Comparison of ENCODE assay signal across 23 mouse cellular contexts in genomic region chr3:140239276-140239675, GRCm38 (mm10).
DNase-seq lines count a peak whose midpoint lies in the region; ATAC-seq and TF ChIP-seq lines count a peak whose summit lies in the region.
"Had no signal": no experiment of that assay in that cellular context is flagged by ENCODE, and none has a peak within 500 bp of the region (broad histone marks: within the 10 kb centered on the region; RNA-seq: fewer than 3 reads in every experiment).

No protein-coding gene starts in this region.

- WGBS in midbrain, postnatal 0 days, result 71% methylated on average over 1 of the region's 1 CpGs
- WGBS in midbrain, embryonic 11.5 days, result 90% methylated on average over 1 of the region's 1 CpGs
- 9% methylated on average over 1 of the region's 1 CpGs for WGBS in cerebellum, adult 2 months

- DNase-seq in midbrain, postnatal 0 days (ENCODE audit: low spot score), result peak; percentile 57
- DNase-seq in midbrain, embryonic 11.5 days (ENCODE audit: low spot score, missing footprints), result no peak
- peak; percentile 53 to 89 for DNase-seq in cerebellum, adult 2 months
- peak; percentile 58 to 83 for DNase-seq in cerebellum, postnatal 14 days
- no peak for DNase-seq in ovary, postnatal 36 days (ENCODE audit: low spot score)
- no peak for DNase-seq in heart, adult 8-10 months (ENCODE audit: low spot score)
- no peak for DNase-seq in layer of hippocampus, postnatal 14 days (ENCODE audit: low spot score in 2 of 2)
- DNase-seq: adrenal gland, postnatal 36 days; gastrocnemius, adult 2 months; heart, postnatal 14 days; kidney, postnatal 25 days; liver, postnatal 0 days; lung, postnatal 36 days; retina, postnatal 1 day; right cerebral cortex, postnatal 14 days; thymus, postnatal 4 days had no signal

- no peak for ATAC-seq in midbrain, postnatal 0 days (ENCODE audit: low FRiP score)
- no peak for ATAC-seq in midbrain, embryonic 11.5 days (ENCODE audit: low FRiP score)
- ATAC-seq: forebrain, embryonic 16.5 days; intestine, postnatal 0 days; liver, embryonic 12.5 days; liver, postnatal 0 days had no signal

- no peak overlapping the region for H3K4me3 ChIP-seq in midbrain, postnatal 0 days (ENCODE audit: low read depth, low read length)
- H3K4me3 ChIP-seq in midbrain, embryonic 11.5 days (ENCODE audit: low read depth, low read length), result no peak overlapping the region
- H3K4me3 ChIP-seq in cerebellum, adult 2 months (replicated peaks; ENCODE audit: insufficient read depth, low read depth, low read length), result no peak overlapping the region
- H3K4me3 ChIP-seq: embryonic facial prominence, embryonic 13.5 days; gastrocnemius, adult 2 months; left cerebral cortex, adult 2 months; liver, embryonic 12.5 days; midbrain, embryonic 12.5 days; neural tube, embryonic 13.5 days had no signal

- no peaks in the 10 kb centered on the region for H3K36me3 ChIP-seq in midbrain, postnatal 0 days (ENCODE audit: insufficient read depth, low read length)
- H3K36me3 ChIP-seq in midbrain, embryonic 11.5 days (ENCODE audit: control insufficient read depth, insufficient read depth, low read length), result no peaks in the 10 kb centered on the region
- H3K36me3 ChIP-seq: embryonic facial prominence, embryonic 13.5 days; liver, embryonic 12.5 days; midbrain, embryonic 12.5 days; neural tube, embryonic 13.5 days had no signal

- H3K27ac ChIP-seq in midbrain, postnatal 0 days (ENCODE audit: low read depth, low read length), result no peak overlapping the region
- H3K27ac ChIP-seq in midbrain, embryonic 11.5 days (ENCODE audit: low read depth, low read length), result no peak overlapping the region
- H3K27ac ChIP-seq in cerebellum, adult 2 months (ENCODE audit: insufficient read depth, low read length), result no peak overlapping the region
- H3K27ac ChIP-seq: embryonic facial prominence, embryonic 13.5 days; gastrocnemius, adult 2 months; left cerebral cortex, adult 2 months; liver, embryonic 12.5 days; midbrain, embryonic 12.5 days; neural tube, embryonic 13.5 days had no signal

- H3K4me1 ChIP-seq in midbrain, postnatal 0 days (ENCODE audit: insufficient read depth, low read length), result no peaks in the 10 kb centered on the region
- no peaks in the 10 kb centered on the region for H3K4me1 ChIP-seq in midbrain, embryonic 11.5 days (ENCODE audit: control insufficient read depth, insufficient read depth, low read length)
- no peaks in the 10 kb centered on the region; the same call in 1 of the 2 replicates for H3K4me1 ChIP-seq in cerebellum, adult 2 months (ENCODE audit: control insufficient read depth, insufficient read depth, low read length)
- H3K4me1 ChIP-seq: embryonic facial prominence, embryonic 13.5 days; liver, embryonic 12.5 days; midbrain, embryonic 12.5 days; neural tube, embryonic 13.5 days had no signal

- TF ChIP-seq POLR2A in cerebellum, adult 2 months (IDR thresholded peaks at IDR 0.05; ENCODE audit: borderline replicate concordance, insufficient read depth, low read length), result no peak

- H3K9me3 ChIP-seq in midbrain, postnatal 0 days (ENCODE audit: low read length), result no peaks in the 10 kb centered on the region
- H3K9me3 ChIP-seq in midbrain, embryonic 11.5 days (ENCODE audit: control insufficient read depth, low read length), result no peaks in the 10 kb centered on the region
- H3K9me3 ChIP-seq: embryonic facial prominence, embryonic 13.5 days; liver, embryonic 12.5 days; midbrain, embryonic 12.5 days; neural tube, embryonic 13.5 days had no signal

- TF ChIP-seq CTCF in midbrain, postnatal 0 days (IDR thresholded peaks at IDR 0.05), result no peak
- TF ChIP-seq CTCF in cerebellum, adult 2 months (IDR thresholded peaks at IDR 0.05; ENCODE audit: borderline replicate concordance, insufficient read depth, low read depth, low read length), result no peak

- H3K9ac ChIP-seq in midbrain, postnatal 0 days (replicated peaks; ENCODE audit: low read length, poor library complexity, severe bottlenecking), result no peak overlapping the region
- no peak overlapping the region for H3K9ac ChIP-seq in midbrain, embryonic 11.5 days (ENCODE audit: low read length)
- H3K9ac ChIP-seq: embryonic facial prominence, embryonic 13.5 days; liver, embryonic 12.5 days; liver, postnatal 0 days; midbrain, embryonic 12.5 days; neural tube, embryonic 13.5 days had no signal

- H3K4me2 ChIP-seq in midbrain, postnatal 0 days (ENCODE audit: low read depth, low read length, poor library complexity, severe bottlenecking), result no peak overlapping the region
- H3K4me2 ChIP-seq in midbrain, embryonic 11.5 days, result no peak overlapping the region
- H3K4me2 ChIP-seq: embryonic facial prominence, embryonic 13.5 days; liver, embryonic 12.5 days; midbrain, embryonic 12.5 days; neural tube, embryonic 13.5 days had no signal

- no peaks in the 10 kb centered on the region for H3K27me3 ChIP-seq in midbrain, postnatal 0 days (ENCODE audit: insufficient read depth, low read length)
- H3K27me3 ChIP-seq in midbrain, embryonic 11.5 days (ENCODE audit: control insufficient read depth, insufficient read depth, low read length), result no peaks in the 10 kb centered on the region
- H3K27me3 ChIP-seq in cerebellum, adult 2 months (ENCODE audit: control insufficient read depth, insufficient read depth, low read length), result no peaks in the 10 kb centered on the region
- H3K27me3 ChIP-seq: embryonic facial prominence, embryonic 13.5 days; liver, embryonic 12.5 days; midbrain, embryonic 12.5 days; neural tube, embryonic 13.5 days had no signal

Comparison
In these comparisons a context has a peak if more than half of its experiments do, and no peak if none do; other contexts are left out.
1. DNase-seq: peak in midbrain, postnatal 0 days (single experiment), cerebellum, adult 2 months (2 of 2) and cerebellum, postnatal 14 days (2 of 2); none in midbrain, embryonic 11.5 days (single experiment), ovary, postnatal 36 days (single experiment), heart, adult 8-10 months (single experiment) and layer of hippocampus, postnatal 14 days (0 of 2).